Mouse (Mus musculus): Measurements from ENCODE around the gene Zfp687.

The Zfp687 gene

GRCm38 (mm10) chr3:94960322-94960721 is 54.9 kb downstream of the Zfp687 start:
- no peak for DNase-seq (ENCODE audit: low read depth)

GRCm38 (mm10) chr3:94959871-94960270 is 55.4 kb downstream of the Zfp687 start:
- DNase-seq (ENCODE audit: low read depth), result no peak

- DNase-seq (ENCODE audit: low read depth), result no peak
Measured at GRCm38 (mm10) chr3:94958295-94958694, 57.0 kb downstream of the Zfp687 start.

Data from NIH3T3 (cell line).